Mouse (Mus musculus): ENCODE measurements around the gene Gm21988.

- TF ChIP-seq CTCF (IDR thresholded peaks at IDR 0.05; ENCODE audit: extremely low read depth, insufficient read length, insufficient replicate concordance, low read depth, low read length) = no peak
- TF ChIP-seq POLR2A (IDR thresholded peaks at IDR 0.05; ENCODE audit: low read depth, low read length) = no peak
These were observed 12.2 kb upstream of the Gm21988 start for GRCm38 (mm10) chr11:70251853-70252252.

All from small intestine, adult 2 months (tissue).